Mouse (Mus musculus) leukemia stem cell, adult 10-12 weeks (primary cell): Measurements from ENCODE around the gene Vmn1r81. TPM values are rescaled to one million over a fixed set of nuclear protein-coding genes. Genes with fewer than 3 reads are reported as not detected.

ENCODE experiments used
- polyA plus RNA-seq: library from polyadenylated mRNA; stranded (reverse); fragments of >175 nt; gene quantifications from 2 replicates; pipeline ENCODE4 v1.2.3, GENCODE M21; 2012; ENCODE audit warnings: low replicate concordance

The Vmn1r81 gene
- polyA plus RNA-seq = 0.07 TPM in 1 of 2 replicates, not detected in the other

DNA sequence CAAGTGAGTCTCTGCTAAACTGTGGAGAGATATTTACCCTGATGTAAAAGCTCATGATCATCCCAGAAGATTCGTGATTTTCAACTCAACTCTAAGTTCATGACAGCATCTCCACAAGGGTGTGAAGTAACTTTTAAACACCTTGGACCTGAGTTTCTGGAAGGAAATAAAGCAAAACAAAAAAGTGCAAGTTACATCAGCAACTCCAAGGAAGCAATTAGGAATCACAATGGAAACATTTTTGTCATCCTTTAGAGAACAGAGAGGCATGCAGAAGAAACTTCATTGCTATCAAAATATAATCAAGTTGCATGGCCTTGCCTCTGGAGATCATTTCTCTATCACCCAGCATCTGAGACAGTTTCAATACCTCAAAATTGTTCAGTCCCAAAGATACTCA is at the start of gene Vmn1r81:
Vmn1r81 (minus strand) TSS at position 101 of the 400 bp plus-strand sequence.

DNA sequence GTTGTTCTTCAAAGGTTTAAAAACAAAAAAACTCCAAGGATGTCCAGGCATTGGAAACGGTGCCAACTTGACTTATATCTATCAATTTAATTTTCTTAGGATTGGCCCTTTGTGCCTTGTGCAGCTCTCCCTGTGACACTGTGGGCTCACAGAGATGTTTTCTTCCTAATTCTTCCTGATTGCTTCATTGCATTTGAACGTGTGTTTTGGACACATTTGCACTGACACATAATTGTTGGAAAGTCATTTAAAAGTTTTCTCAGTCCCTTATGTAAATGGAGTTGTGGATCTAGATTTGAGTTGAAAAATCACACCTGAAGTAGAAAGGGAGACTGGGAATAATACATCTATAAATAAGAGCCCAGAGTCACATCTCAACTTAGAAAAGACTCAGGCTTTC is 32.1 kb upstream of the Vmn1r81 start, which contains the start of gene Vmn1r82:
Vmn1r82 (plus strand) TSS at position 301 of the 400 bp plus-strand sequence.

Other genes with a start within 250 kb of the Vmn1r81 start
- gene Vmn1r77, start 231.5 kb downstream of the Vmn1r81 start, polyA plus RNA-seq = 0.20 TPM in 1 of 2 replicates, not detected in the other
- gene Vmn1r78, start 118.0 kb downstream of the Vmn1r81 start, polyA plus RNA-seq = not detected in 2 replicates
- not detected in 2 replicates for gene Vmn1r79, start 97.0 kb downstream of the Vmn1r81 start, polyA plus RNA-seq
- gene Vmn1r80, start 79.0 kb downstream of the Vmn1r81 start, polyA plus RNA-seq = not detected in 2 replicates
- gene Vmn1r82, start 32.2 kb upstream of the Vmn1r81 start, polyA plus RNA-seq = 0.05 TPM in 1 of 2 replicates, not detected in the other
- not detected in 2 replicates for gene Vmn1r83, start 61.2 kb upstream of the Vmn1r81 start, polyA plus RNA-seq
- not detected in 2 replicates for gene Vmn1r84, start 101.0 kb upstream of the Vmn1r81 start, polyA plus RNA-seq
- 0.07 TPM in 1 of 2 replicates, not detected in the other for gene Zfp551, start 154.5 kb upstream of the Vmn1r81 start, polyA plus RNA-seq
- 1.6 and 1.7 TPM in 2 replicates for gene Zfp606, start 210.0 kb upstream of the Vmn1r81 start, polyA plus RNA-seq
- not detected in 2 replicates for gene 2900092C05Rik, start 244.2 kb upstream of the Vmn1r81 start, polyA plus RNA-seq